Mouse (Mus musculus) heart, embryonic 16.5 days (tissue): ENCODE measurements around the gene Wwc1. TPM values are rescaled to one million over a fixed set of nuclear protein-coding genes. Genes with fewer than 3 reads are reported as not detected.

Source experiments
- ATAC-seq: fragments of 200-750 bp; cut with Nextera tagmentation; replicated peaks from 2 replicates; pipeline ENCODE4 v1.8.0; 2017; ENCODE audit warnings: moderate number of reproducible peaks; ENCODE audit not compliant: insufficient read depth, low FRiP score; ENCODE audit errors: extremely low read depth
- H3K27ac ChIP-seq: fragments of 300-500 bp; sonication (generic); 2 replicates; pipeline ENCODE4 v1.5.1; 2014; ENCODE audit warnings: mild to moderate bottlenecking, low read length, control low read depth, moderate library complexity
- H3K27me3 ChIP-seq: fragments of 300-500 bp; sonication (generic); 2 replicates; pipeline ENCODE4 v1.6.1; 2014; ENCODE audit warnings: low read length, mixed read lengths; ENCODE audit not compliant: control insufficient read depth, insufficient read depth
- H3K36me3 ChIP-seq: fragments of 300-500 bp; sonication (generic); 2 replicates; pipeline ENCODE4 v1.6.1; 2014; ENCODE audit not compliant: control insufficient read depth, insufficient read depth
- H3K4me1 ChIP-seq: fragments of 300-500 bp; sonication (generic); 2 replicates; pipeline ENCODE4 v1.6.1; 2014; ENCODE audit warnings: low read length, mixed read lengths; ENCODE audit not compliant: control insufficient read depth, insufficient read depth
- H3K4me2 ChIP-seq: fragments of 300-500 bp; sonication (generic); 2 replicates; pipeline ENCODE4 v1.6.1; 2014; ENCODE audit warnings: low read depth, mild to moderate bottlenecking, control low read depth, low read length
- H3K4me3 ChIP-seq: fragments of 300-500 bp; sonication (generic); 2 replicates; pipeline ENCODE4 v1.5.1; 2014; ENCODE audit warnings: mild to moderate bottlenecking, control low read depth, low read length
- H3K9ac ChIP-seq: fragments of 300-500 bp; sonication (generic); 2 replicates; pipeline ENCODE4 v1.6.1; 2014; ENCODE audit warnings: low read length, control low read depth
- H3K9me3 ChIP-seq: fragments of 300-500 bp; sonication (generic); replicated peaks from 2 replicates; pipeline ENCODE4 v1.6.1; 2016; ENCODE audit warnings: low read length; ENCODE audit not compliant: control insufficient read depth
- WGBS: fragments of 180-500 bp; shearing (Covaris S2); extraction: QIAGEN DNeasy Blood & Tissue Kit; methylation state at CpG from one replicate; pipeline ENCODE4 v1.1.7; 2014; 5-methylcytosine and 5-hydroxymethylcytosine counted together
- polyA plus RNA-seq: library from polyadenylated mRNA; unstranded; fragments of >200 nt; fragmentation: Nextera tagmentation; extraction: Ambion mirVana; gene quantifications from 2 replicates; pipeline ENCODE4 v1.2.1, GENCODE M21; 2015

Wwc1 gene
- polyA plus RNA-seq, 1 experiment from 2014 or later: 0.77 TPM

GRCm38 (mm10) chr11:35963554-35963953, 16.8 kb downstream of the Wwc1 start:
- no peak overlapping the region for H3K9ac ChIP-seq
- H3K27me3 ChIP-seq: no peaks in the 10 kb centered on the region
- peaks cover 3% of the 10 kb centered on the region; the same call in 1 of the 2 replicates for H3K4me1 ChIP-seq
- ATAC-seq: no peak
- no peaks in the 10 kb centered on the region for H3K9me3 ChIP-seq
- H3K27ac ChIP-seq: no peak overlapping the region
- H3K4me2 ChIP-seq: no peak overlapping the region
- no peaks in the 10 kb centered on the region for H3K36me3 ChIP-seq
- H3K4me3 ChIP-seq: no peak overlapping the region
- WGBS: 44% methylated on average over 2 of the region's 2 CpGs

- 85% methylated on average over 2 of the region's 2 CpGs for WGBS
- Histone ChIP-seq H3K4me2 (no peak overlapping the region), H3K4me1 (peaks cover 3% of the 10 kb centered on the region; the same call in 1 of the 2 replicates), H3K27ac (no peak overlapping the region), H3K9ac (no peak overlapping the region), H3K27me3 (no peaks in the 10 kb centered on the region), H3K9me3 (no peaks in the 10 kb centered on the region), H3K36me3 (no peaks in the 10 kb centered on the region), H3K4me3 (no peak overlapping the region)
- ATAC-seq: no peak
Observed at GRCm38 (mm10) chr11:35962431-35962830, 17.9 kb downstream of the Wwc1 start.

GRCm38 (mm10) chr11:35959270-35959669, 21.1 kb downstream of the Wwc1 start:
- no peak overlapping the region for H3K4me2 ChIP-seq
- H3K9ac ChIP-seq: no peak overlapping the region
- no peaks in the 10 kb centered on the region for H3K36me3 ChIP-seq
- WGBS: 73% methylated on average over 3 of the region's 3 CpGs
- ATAC-seq: no peak
- peaks cover 3% of the 10 kb centered on the region; the same call in 1 of the 2 replicates for H3K4me1 ChIP-seq
- H3K9me3 ChIP-seq: no peaks in the 10 kb centered on the region
- H3K27ac ChIP-seq: no peak overlapping the region
- no peak overlapping the region for H3K4me3 ChIP-seq
- H3K27me3 ChIP-seq: no peaks in the 10 kb centered on the region

- no peak overlapping the region for H3K27ac ChIP-seq
- ATAC-seq: no peak
- H3K9me3 ChIP-seq: no peaks in the 10 kb centered on the region
- no peak overlapping the region for H3K4me3 ChIP-seq
- H3K36me3 ChIP-seq: no peaks in the 10 kb centered on the region
- no peaks in the 10 kb centered on the region for H3K27me3 ChIP-seq
- H3K4me2 ChIP-seq: no peak overlapping the region
- H3K9ac ChIP-seq: no peak overlapping the region
- WGBS: 21% methylated on average over 3 of the region's 3 CpGs
- H3K4me1 ChIP-seq: no peaks in the 10 kb centered on the region
Observed at GRCm38 (mm10) chr11:35955572-35955971, 24.8 kb downstream of the Wwc1 start.

GRCm38 (mm10) chr11:35953179-35953578, 27.1 kb downstream of the Wwc1 start:
- no peak overlapping the region for H3K4me2 ChIP-seq
- no peak overlapping the region for H3K9ac ChIP-seq
- no peak for ATAC-seq
- no peak overlapping the region for H3K27ac ChIP-seq
- WGBS: 87% methylated on average over 4 of the region's 4 CpGs
- no peaks in the 10 kb centered on the region for H3K9me3 ChIP-seq
- no peaks in the 10 kb centered on the region for H3K27me3 ChIP-seq
- H3K4me1 ChIP-seq: no peaks in the 10 kb centered on the region
- H3K36me3 ChIP-seq: no peaks in the 10 kb centered on the region
- H3K4me3 ChIP-seq: no peak overlapping the region

GRCm38 (mm10) chr11:35951727-35952065, 28.6 kb downstream of the Wwc1 start:
- Histone ChIP-seq H3K4me1 (no peaks in the 10 kb centered on the region), H3K36me3 (no peaks in the 10 kb centered on the region), H3K27me3 (no peaks in the 10 kb centered on the region), H3K9me3 (no peaks in the 10 kb centered on the region), H3K4me2 (no peak overlapping the region), H3K27ac (no peak overlapping the region), H3K4me3 (no peak overlapping the region), H3K9ac (no peak overlapping the region)
- WGBS: 62% methylated on average over 4 of the region's 4 CpGs
- ATAC-seq: no peak

GRCm38 (mm10) chr11:35951058-35951726, 29.1 kb downstream of the Wwc1 start:
- Histone ChIP-seq H3K36me3 (no peaks in the 10 kb centered on the region), H3K27me3 (no peaks in the 10 kb centered on the region), H3K4me2 (no peak overlapping the region), H3K9ac (no peak overlapping the region), H3K9me3 (no peaks in the 10 kb centered on the region), H3K4me3 (no peak overlapping the region), H3K4me1 (no peaks in the 10 kb centered on the region), H3K27ac (no peak overlapping the region)
- ATAC-seq: no peak
- 79% methylated on average over 15 of the region's 15 CpGs for WGBS

GRCm38 (mm10) chr11:35950466-35950865, 29.9 kb downstream of the Wwc1 start:
- ATAC-seq: no peak
- Histone ChIP-seq H3K9ac (no peak overlapping the region), H3K4me1 (no peaks in the 10 kb centered on the region), H3K27ac (no peak overlapping the region), H3K27me3 (no peaks in the 10 kb centered on the region), H3K4me3 (no peak overlapping the region), H3K4me2 (no peak overlapping the region), H3K36me3 (no peaks in the 10 kb centered on the region), H3K9me3 (no peaks in the 10 kb centered on the region)
- WGBS: 62% methylated on average over 7 of the region's 7 CpGs

- no peaks in the 10 kb centered on the region for H3K36me3 ChIP-seq
- H3K4me1 ChIP-seq: no peaks in the 10 kb centered on the region
- H3K4me3 ChIP-seq: no peak overlapping the region
- no peak overlapping the region for H3K4me2 ChIP-seq
- no peak overlapping the region for H3K27ac ChIP-seq
- H3K9me3 ChIP-seq: no peaks in the 10 kb centered on the region
- WGBS: 63% methylated on average over 3 of the region's 3 CpGs
- no peaks in the 10 kb centered on the region for H3K27me3 ChIP-seq
- no peak overlapping the region for H3K9ac ChIP-seq
- ATAC-seq: no peak
Observed at GRCm38 (mm10) chr11:35950011-35950410, 30.3 kb downstream of the Wwc1 start.
